Mouse (Mus musculus) E14TG2a.4 (cell line): ENCODE measurements around the gene 1700037H04Rik.

Experiments used
- CTCF ChIP-seq: conservative IDR thresholded peaks from 2 replicates; pipeline ENCODE4 v1.5.1; 2014; ENCODE audit warnings: low read length
- NANOG ChIP-seq: IDR thresholded peaks from 2 replicates; pipeline ENCODE4 v1.6.1; 2014; ENCODE audit warnings: borderline replicate concordance, low read length, mixed read lengths
- POU5F1 ChIP-seq: IDR thresholded peaks from 2 replicates; pipeline ENCODE4 v1.6.1; 2014; ENCODE audit warnings: low read length, borderline replicate concordance

DNA sequence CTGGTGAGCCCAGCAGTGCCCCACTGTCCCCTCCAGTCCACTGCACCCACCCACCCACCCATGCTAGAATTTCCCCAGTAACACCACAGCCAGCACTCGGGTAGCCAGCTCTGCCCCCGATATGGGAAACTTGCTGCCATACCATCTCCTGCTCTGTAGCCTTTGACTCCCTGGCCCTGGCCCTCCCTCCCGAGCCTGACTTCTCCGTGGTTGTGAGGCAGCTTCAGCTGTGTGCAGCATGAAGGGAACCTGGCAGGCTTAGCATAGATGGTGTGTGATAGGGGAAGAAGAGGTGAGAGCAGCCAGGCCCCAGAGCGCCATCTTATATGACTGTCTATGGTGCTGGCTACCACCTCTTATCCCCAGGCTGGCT lies 19.4 kb downstream of the 1700037H04Rik start:
- no peak for TF ChIP-seq CTCF
- TF ChIP-seq NANOG: no peak
- no peak for TF ChIP-seq POU5F1
